18 mouse cellular contexts compared by ENCODE assay signal in the genomic region with DNA sequence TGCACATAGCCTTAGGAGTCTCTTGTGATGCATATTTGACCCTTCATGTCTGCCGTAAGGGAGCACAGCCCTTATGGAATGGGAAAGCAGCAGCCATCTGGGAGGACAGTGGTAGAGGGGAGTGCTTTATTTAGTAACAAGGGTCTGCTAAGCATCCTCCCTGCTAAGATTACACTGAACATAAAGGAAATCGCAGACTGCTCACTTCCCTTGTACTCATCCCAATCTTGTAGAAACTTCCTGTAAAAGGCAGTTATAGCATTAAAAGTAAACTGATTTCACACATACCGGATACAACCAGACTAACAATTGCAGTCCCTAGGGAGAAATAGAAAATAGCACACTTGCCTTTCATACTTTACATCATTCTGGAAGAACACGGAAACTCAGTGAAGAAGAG. TPM values are rescaled to one million over a fixed set of nuclear protein-coding genes. Genes with fewer than 3 reads are reported as not detected.
A peak's percentile ranks its signal among the peaks of the same experiment; 100 is the strongest.
DNase-seq lines count a peak whose midpoint lies in the region; ATAC-seq and TF ChIP-seq lines count a peak whose summit lies in the region.
"Had no signal": no experiment of that assay in that cellular context is flagged by ENCODE, and none has a peak within 500 bp of the region (broad histone marks: within the 10 kb centered on the region; RNA-seq: fewer than 3 reads in every experiment).

No protein-coding gene starts in this region.

- 0 out of 2 replicates have a peak, but pooled peaks have one; percentile 30 for ATAC-seq in hindbrain, embryonic 16.5 days
- no peak for ATAC-seq in hindbrain, postnatal 0 days
- ATAC-seq in liver, embryonic 16.5 days (ENCODE audit: low read depth), result peak; percentile 35; the same call in 1 of the 2 replicates
- peak; percentile 54; the same call in 1 of the 2 replicates for ATAC-seq in heart, embryonic 14.5 days (ENCODE audit: insufficient number of reproducible peaks, insufficient read depth, low FRiP score, low read depth)
- peak; percentile 74 for ATAC-seq in heart, postnatal 0 days (ENCODE audit: insufficient read depth, low read depth)
- ATAC-seq: midbrain, embryonic 13.5 days had no signal

- no peaks in the 10 kb centered on the region for H3K4me1 ChIP-seq in hindbrain, embryonic 16.5 days (ENCODE audit: control insufficient read depth, insufficient read depth, low read depth, low read length)
- 0 out of 2 replicates have a peak, but pooled peaks cover 1% of the 10 kb centered on the region for H3K4me1 ChIP-seq in hindbrain, postnatal 0 days (ENCODE audit: insufficient read depth, low read length)
- no peaks in the 10 kb centered on the region for H3K4me1 ChIP-seq in liver, embryonic 16.5 days (ENCODE audit: control insufficient read depth, low read depth, low read length)
- H3K4me1 ChIP-seq in heart, embryonic 14.5 days (ENCODE audit: control insufficient read depth in 2 of 2, insufficient read depth in 2 of 2, low read length in 2 of 2), result peaks cover 0 to 15% of the 10 kb centered on the region in 2 experiments; a peak in 3 of 4 replicates
- H3K4me1 ChIP-seq in heart, postnatal 0 days (ENCODE audit: control insufficient read depth, insufficient read depth), result peaks cover 5% of the 10 kb centered on the region; the same call in 1 of the 2 replicates
- H3K4me1 ChIP-seq: embryonic facial prominence, embryonic 13.5 days had no signal

- H3K4me3 ChIP-seq in hindbrain, embryonic 16.5 days (ENCODE audit: low read length), result no peak overlapping the region
- H3K4me3 ChIP-seq in hindbrain, postnatal 0 days (ENCODE audit: low read length), result no peak overlapping the region
- H3K4me3 ChIP-seq in liver, embryonic 16.5 days (ENCODE audit: low read depth, low read length), result no peak overlapping the region
- no peak overlapping the region for H3K4me3 ChIP-seq in heart, embryonic 14.5 days (ENCODE audit: control insufficient read depth in 1 of 2, insufficient read depth in 1 of 2, low read depth in 1 of 2, low read length in 2 of 2)
- no peak overlapping the region for H3K4me3 ChIP-seq in heart, postnatal 0 days (ENCODE audit: low read depth, low read length)
- H3K4me3 ChIP-seq: embryonic facial prominence, embryonic 13.5 days; forebrain, embryonic 10.5 days; hindbrain, embryonic 15.5 days; limb, embryonic 13.5 days; midbrain, embryonic 13.5 days had no signal

- H3K36me3 ChIP-seq in hindbrain, embryonic 16.5 days (ENCODE audit: control insufficient read depth, insufficient read depth, low read length), result no peaks in the 10 kb centered on the region
- H3K36me3 ChIP-seq in hindbrain, postnatal 0 days (ENCODE audit: insufficient read depth, low read length), result no peaks in the 10 kb centered on the region
- no peaks in the 10 kb centered on the region for H3K36me3 ChIP-seq in liver, embryonic 16.5 days (ENCODE audit: control insufficient read depth, insufficient read depth)
- H3K36me3 ChIP-seq in heart, embryonic 14.5 days (ENCODE audit: control insufficient read depth, insufficient read depth, low read length), result no peaks in the 10 kb centered on the region
- no peaks in the 10 kb centered on the region for H3K36me3 ChIP-seq in heart, postnatal 0 days (replicated peaks; ENCODE audit: control insufficient read depth, insufficient read depth, low read length)
- H3K36me3 ChIP-seq: embryonic facial prominence, embryonic 13.5 days; forebrain, embryonic 10.5 days; hindbrain, embryonic 15.5 days; limb, embryonic 13.5 days; midbrain, embryonic 13.5 days had no signal

- DNase-seq in hindbrain, postnatal 0 days (ENCODE audit: low spot score), result no peak
- DNase-seq in liver, result no peak
- peak; percentile 69 for DNase-seq in heart, postnatal 0 days (ENCODE audit: low spot score)
- DNase-seq in urinary bladder, adult 2 months (ENCODE audit: low spot score), result no peak
- DNase-seq: adrenal gland, adult 8-10 months; cerebellum, adult 18-20 months; lung, postnatal 36 days; right cerebral cortex, postnatal 14 days; thymus, postnatal 25 days had no signal

- TF ChIP-seq EP300 in heart, postnatal 0 days (IDR thresholded peaks at IDR 0.05; ENCODE audit: low read depth), result peak; percentile 83

- no peaks in the 10 kb centered on the region for H3K9me3 ChIP-seq in hindbrain, embryonic 16.5 days (ENCODE audit: control insufficient read depth, low read length)
- no peaks in the 10 kb centered on the region for H3K9me3 ChIP-seq in hindbrain, postnatal 0 days (ENCODE audit: low read length)
- no peaks in the 10 kb centered on the region for H3K9me3 ChIP-seq in liver, embryonic 16.5 days (replicated peaks; ENCODE audit: control insufficient read depth, low read length)
- no peaks in the 10 kb centered on the region for H3K9me3 ChIP-seq in heart, embryonic 14.5 days (ENCODE audit: control insufficient read depth, low read length)
- no peaks in the 10 kb centered on the region for H3K9me3 ChIP-seq in heart, postnatal 0 days (replicated peaks; ENCODE audit: control insufficient read depth, low read length)
- H3K9me3 ChIP-seq: embryonic facial prominence, embryonic 13.5 days; forebrain, embryonic 10.5 days; hindbrain, embryonic 15.5 days; limb, embryonic 13.5 days; midbrain, embryonic 13.5 days had no signal

- H3K27me3 ChIP-seq in hindbrain, embryonic 16.5 days (replicated peaks; ENCODE audit: control insufficient read depth, insufficient read depth, low read length), result no peaks in the 10 kb centered on the region
- no peaks in the 10 kb centered on the region for H3K27me3 ChIP-seq in hindbrain, postnatal 0 days (ENCODE audit: insufficient read depth, low read length)
- no peaks in the 10 kb centered on the region for H3K27me3 ChIP-seq in liver, embryonic 16.5 days (ENCODE audit: control insufficient read depth, insufficient read depth, low read depth, low read length)
- H3K27me3 ChIP-seq in heart, embryonic 14.5 days (ENCODE audit: control insufficient read depth, insufficient read depth, low read length), result no peaks in the 10 kb centered on the region
- no peaks in the 10 kb centered on the region for H3K27me3 ChIP-seq in heart, postnatal 0 days (ENCODE audit: control insufficient read depth, insufficient read depth, low read length)
- H3K27me3 ChIP-seq: embryonic facial prominence, embryonic 13.5 days; hindbrain, embryonic 15.5 days; limb, embryonic 13.5 days had no signal

- no peak overlapping the region for H3K4me2 ChIP-seq in hindbrain, embryonic 16.5 days (ENCODE audit: low read length)
- no peak overlapping the region for H3K4me2 ChIP-seq in hindbrain, postnatal 0 days (ENCODE audit: low read depth, low read length)
- no peak overlapping the region for H3K4me2 ChIP-seq in liver, embryonic 16.5 days (ENCODE audit: low read depth, low read length)
- H3K4me2 ChIP-seq in heart, embryonic 14.5 days (ENCODE audit: low read length), result peak overlapping the region; percentile 27
- H3K4me2 ChIP-seq in heart, postnatal 0 days (ENCODE audit: low read depth, low read length), result 0 out of 2 replicates have a peak overlapping the region, but pooled peaks have one; percentile 1
- H3K4me2 ChIP-seq: embryonic facial prominence, embryonic 13.5 days; hindbrain, embryonic 15.5 days; limb, embryonic 13.5 days; midbrain, embryonic 13.5 days had no signal

- no peak overlapping the region for H3K27ac ChIP-seq in hindbrain, embryonic 16.5 days (ENCODE audit: low read depth, low read length)
- no peak overlapping the region for H3K27ac ChIP-seq in hindbrain, postnatal 0 days
- H3K27ac ChIP-seq in liver, embryonic 16.5 days (ENCODE audit: low read length), result no peak overlapping the region
- H3K27ac ChIP-seq in heart, embryonic 14.5 days (replicated peaks in 1 of 2; ENCODE audit: control insufficient read depth in 1 of 2, insufficient read depth in 1 of 2, low read depth in 2 of 2, low read length in 2 of 2), result peak overlapping the region in 1 of 2 experiments; percentile 30; a peak in 1 of 4 replicates
- peak overlapping the region; percentile 59 for H3K27ac ChIP-seq in heart, postnatal 0 days (ENCODE audit: low read depth)
- H3K27ac ChIP-seq: embryonic facial prominence, embryonic 13.5 days; forebrain, embryonic 10.5 days; hindbrain, embryonic 15.5 days; limb, embryonic 13.5 days; midbrain, embryonic 13.5 days; stomach, postnatal 0 days had no signal

- H3K9ac ChIP-seq in hindbrain, embryonic 16.5 days (ENCODE audit: low read depth, low read length), result no peak overlapping the region
- H3K9ac ChIP-seq in hindbrain, postnatal 0 days (replicated peaks; ENCODE audit: low read length), result no peak overlapping the region
- H3K9ac ChIP-seq in liver, embryonic 16.5 days (ENCODE audit: low read depth, low read length), result no peak overlapping the region
- no peak overlapping the region for H3K9ac ChIP-seq in heart, embryonic 14.5 days (ENCODE audit: low read length)
- no peak overlapping the region for H3K9ac ChIP-seq in heart, postnatal 0 days (replicated peaks; ENCODE audit: low read depth, low read length)
- H3K9ac ChIP-seq: embryonic facial prominence, embryonic 13.5 days; hindbrain, embryonic 15.5 days; limb, embryonic 13.5 days; midbrain, embryonic 13.5 days had no signal

- no peak for TF ChIP-seq CTCF in hindbrain, postnatal 0 days (IDR thresholded peaks at IDR 0.05; ENCODE audit: low read depth)
- no peak for TF ChIP-seq CTCF in heart, postnatal 0 days (IDR thresholded peaks at IDR 0.05; ENCODE audit: low read depth)

- WGBS in hindbrain, embryonic 16.5 days, result 60% methylated on average over 4 of the region's 4 CpGs
- WGBS in hindbrain, postnatal 0 days, result 56% methylated on average over 4 of the region's 4 CpGs
- 38% methylated on average over 4 of the region's 4 CpGs for WGBS in liver, embryonic 16.5 days (ENCODE audit: insufficient replicate concordance)
- 21% methylated on average over 4 of the region's 4 CpGs for WGBS in heart, embryonic 14.5 days
- WGBS in heart, postnatal 0 days, result 24% methylated on average over 4 of the region's 4 CpGs

RNA-seq across cellular contexts. Expression of a gene that starts 7.4 kb away (rescaled TPM):
- 7.4 and 7.7 TPM in 2 replicates for polyA plus RNA-seq in hindbrain, embryonic 16.5 days (2015; fragmentation: Nextera tagmentation; extraction: Ambion mirVana)
- 50.0 and 57.1 TPM in 2 replicates for total RNA-seq in hindbrain, postnatal 0 days (2014; rRNA removed)
- polyA plus RNA-seq in hindbrain, postnatal 0 days (2015; fragmentation: Nextera tagmentation; extraction: Ambion mirVana), result 15.3 and 15.5 TPM in 2 replicates
- polyA plus RNA-seq in liver, embryonic 16.5 days (2015; fragmentation: Nextera tagmentation; extraction: Ambion mirVana), result 1.1 and 1.4 TPM in 2 replicates
- polyA plus RNA-seq in heart, embryonic 14.5 days (2014; fragmentation: Nextera tagmentation; extraction: Ambion mirVana), result 12.7 and 14.8 TPM in 2 replicates
- total RNA-seq in heart, postnatal 0 days (2014; rRNA removed; ENCODE audit: low replicate concordance), result 13.6 and 19.4 TPM in 2 replicates
- 5.1 and 5.2 TPM in 2 replicates for polyA plus RNA-seq in heart, postnatal 0 days (2015; fragmentation: Nextera tagmentation; extraction: Ambion mirVana)
- polyA plus RNA-seq in urinary bladder, adult 2 months (2012; rRNA removed), result 12.5 and 15.9 TPM in 2 replicates

Comparison
In these comparisons a context has a peak if more than half of its experiments do, and no peak if none do; other contexts are left out.
1. H3K4me2 ChIP-seq: peak in heart, embryonic 14.5 days (single experiment) and heart, postnatal 0 days (single experiment); none in hindbrain, embryonic 16.5 days (single experiment), hindbrain, postnatal 0 days (single experiment) and liver, embryonic 16.5 days (single experiment).